Mouse (Mus musculus) heart, adult 2 months (tissue): ENCODE data around the gene Ibtk.

ENCODE experiments used
- EP300 ChIP-seq: fragments of 200-500 bp; IDR thresholded peaks from 2 replicates; pipeline ENCODE4 v1.6.1; 2011; ENCODE audit warnings: low read depth, low read length, control low read depth; ENCODE audit not compliant: insufficient read depth
- POLR2A ChIP-seq: fragments of 200-500 bp; IDR thresholded peaks from 2 replicates; pipeline ENCODE4 v1.6.1; 2011; ENCODE audit warnings: mild to moderate bottlenecking, low read depth, low read length, control low read depth; ENCODE audit not compliant: insufficient read depth

- TF ChIP-seq EP300 (no peak), POLR2A (no peak)
Observed at GRCm38 (mm10) chr9:85664316-85664715, 84.8 kb downstream of the Ibtk start.
